In the genomic region with DNA sequence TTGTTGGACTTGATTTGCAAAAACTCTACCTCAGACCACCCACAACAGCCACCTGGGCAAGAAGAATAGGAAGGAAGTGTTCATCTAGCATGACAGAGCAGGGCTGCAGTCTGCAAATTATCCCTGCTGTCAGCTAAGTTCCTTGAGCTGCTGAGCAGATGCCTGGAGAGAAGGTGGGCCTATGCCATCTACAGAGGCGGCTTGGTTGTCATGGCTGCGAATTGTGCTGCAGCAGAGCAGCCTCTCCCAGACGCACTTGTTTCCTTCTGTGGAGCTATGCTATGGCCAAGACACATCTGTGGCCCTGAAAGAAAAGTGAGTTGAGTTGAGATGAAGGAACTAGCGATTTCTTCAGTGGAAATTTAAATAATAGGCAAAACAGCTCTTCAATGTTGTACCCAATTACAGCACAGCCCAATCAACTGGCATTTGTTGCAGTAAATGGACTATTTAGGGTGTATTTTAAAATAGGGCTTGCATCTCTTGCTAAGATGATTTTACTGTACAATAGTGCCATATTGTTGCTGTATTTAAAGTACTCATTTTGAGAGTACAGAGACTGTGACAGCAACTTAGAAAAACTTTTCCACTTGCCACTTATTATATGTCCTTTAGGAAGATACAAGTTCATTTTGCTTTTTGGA, we compare ENCODE assay signal across 13 mouse cellular contexts.
A peak's percentile ranks its signal among the peaks of the same experiment; 100 is the strongest.
DNase-seq lines count a peak whose midpoint lies in the region.
"Had no signal": no experiment of that assay in that cellular context is flagged by ENCODE, and none has a peak within 500 bp of the region (broad histone marks: within the 10 kb centered on the region; RNA-seq: fewer than 3 reads in every experiment).

No protein-coding gene starts in this region.

- intact Hi-C loops in gastrocnemius, postnatal 36 days (cut with DNase I): no loop called here
- intact Hi-C loops in heart, postnatal 10 days (cut with DNase I): no loop called here

- peak; percentile 87 for DNase-seq in brain, adult 2 months (ENCODE audit: low read depth, low spot score)
- DNase-seq in frontal cortex, adult 2 months (ENCODE audit: extremely low spot score in 1 of 2, low spot score in 1 of 2): peak; percentile 49 to 59
- DNase-seq in layer of hippocampus, postnatal 25 days (ENCODE audit: extremely low spot score in 1 of 2, low spot score in 1 of 2): peak; percentile 3 to 10
- DNase-seq in right cerebral cortex, adult 2 months (ENCODE audit: low spot score in 2 of 2): peak; percentile 39 to 42
- no peak for DNase-seq in gastrocnemius, postnatal 36 days
- DNase-seq in heart, postnatal 10 days: no peak
- no peak for DNase-seq in thymus, postnatal 0 days (ENCODE audit: low spot score)
- DNase-seq: adrenal gland, postnatal 14 days; cerebellum, adult 11-12 months; heart, adult 18-20 months; heart, postnatal 14 days; kidney, postnatal 10 days; liver had no signal

Comparison
In these comparisons a context has a peak if more than half of its experiments do, and no peak if none do; other contexts are left out.
1. DNase-seq: peak in brain, adult 2 months (single experiment), frontal cortex, adult 2 months (2 of 2), layer of hippocampus, postnatal 25 days (2 of 2) and right cerebral cortex, adult 2 months (2 of 2); none in gastrocnemius, postnatal 36 days (0 of 2), heart, postnatal 10 days (0 of 2) and thymus, postnatal 0 days (single experiment).